Mouse (Mus musculus): ENCODE measurements at regions not wholly inside any gene's neighbourhood (a gene's known extent, or its start where the extent isn't known, plus 50 kb on each side); places are given as distances from the start of the nearest gene placed in this dataset.

DNA sequence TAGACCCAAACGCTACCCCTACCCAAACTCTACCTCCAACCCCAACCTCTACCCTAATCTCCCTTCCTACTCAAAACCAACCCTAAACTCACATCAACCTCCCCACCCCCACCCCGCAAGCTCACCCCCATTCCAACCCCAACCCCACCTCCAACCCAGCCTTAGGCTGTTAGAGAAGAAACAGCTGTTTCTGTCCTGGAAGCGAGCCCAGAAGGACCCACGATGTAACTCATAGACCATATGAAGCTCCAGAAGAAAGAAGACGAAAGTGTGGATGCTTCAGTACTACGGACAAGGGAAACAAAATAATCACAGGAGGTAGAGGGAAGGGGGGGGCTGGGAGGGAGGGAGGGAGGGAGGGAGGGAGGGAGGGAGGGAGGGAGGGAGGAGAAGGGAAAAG, 58.4 kb downstream of the Sox11 start:
- DNase-seq (ENCODE audit: low spot score in 2 of 2), result no peak

GRCm38 (mm10) chr12:27261965-27262364, 80.4 kb downstream of the Sox11 start:
- no peak for DNase-seq (ENCODE audit: low spot score in 2 of 2)

DNA sequence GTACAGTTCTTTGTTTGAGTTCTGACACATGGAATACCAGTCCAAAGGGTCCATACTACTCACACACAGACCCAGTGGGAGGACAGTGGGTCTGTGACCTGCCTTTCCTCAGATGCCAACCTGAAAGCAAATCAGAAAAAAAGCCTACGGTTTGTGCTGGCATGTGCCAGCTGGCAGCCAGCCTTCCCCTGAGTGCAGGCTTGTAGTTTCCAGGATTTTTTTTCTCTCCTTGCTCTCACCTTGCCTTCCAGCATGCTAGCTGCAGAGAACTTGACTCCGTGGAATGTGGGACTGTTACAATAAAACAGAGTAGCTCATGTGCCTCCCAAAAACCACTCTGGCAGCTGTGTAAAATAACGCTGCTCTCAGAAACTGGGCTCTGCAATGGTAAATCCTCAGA, 88.2 kb downstream of the Sox11 start:
- no peak for DNase-seq (ENCODE audit: low spot score in 2 of 2)

- no peak for DNase-seq (ENCODE audit: low spot score in 2 of 2)
These were observed 90.9 kb downstream of the Sox11 start for GRCm38 (mm10) chr12:27251521-27251920.

DNA sequence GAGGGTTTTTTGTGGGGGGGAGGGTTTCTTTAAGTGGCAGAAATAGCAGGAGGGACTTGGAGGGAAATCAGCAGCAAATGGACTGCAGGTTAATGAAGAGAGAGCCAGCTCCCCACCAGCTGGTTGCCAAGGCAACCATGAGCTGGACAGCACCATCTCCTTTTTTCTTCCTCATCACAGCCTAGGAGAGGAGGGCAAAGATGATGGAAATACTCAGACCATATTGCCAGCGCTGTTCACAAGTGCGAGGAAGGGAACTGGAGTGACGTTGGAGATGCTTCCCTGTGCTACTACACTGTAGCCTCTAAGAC, 93.9 kb downstream of the Sox11 start:
- DNase-seq (ENCODE audit: low spot score in 2 of 2), result no peak

GRCm38 (mm10) chr12:27247756-27248544, 94.4 kb downstream of the Sox11 start:
- no peak for DNase-seq (ENCODE audit: low spot score in 2 of 2)

GRCm38 (mm10) chr12:27235748-27236147, 106.6 kb downstream of the Sox11 start:
- DNase-seq (ENCODE audit: low spot score in 2 of 2), result no peak

DNA sequence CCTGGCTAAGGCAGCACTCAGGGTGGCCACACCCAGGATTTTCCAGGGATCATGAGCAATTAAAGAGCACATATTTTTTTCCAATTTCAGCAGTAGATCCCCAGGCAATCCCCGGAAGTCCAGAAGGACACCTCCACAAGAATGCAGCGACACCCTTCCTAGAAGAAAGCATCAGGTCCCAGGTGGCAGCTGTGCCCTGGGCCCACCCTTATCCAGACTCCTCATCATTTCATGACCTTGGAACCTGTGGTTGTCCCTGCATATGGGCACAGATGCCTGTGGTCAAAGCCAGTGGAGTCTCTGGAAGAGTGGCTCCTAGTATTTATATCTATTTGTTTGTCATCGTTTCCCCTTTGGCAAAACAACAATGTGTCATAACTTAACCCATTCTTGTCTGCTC, 120.8 kb downstream of the Sox11 start:
- DNase-seq (ENCODE audit: low spot score in 2 of 2), result no peak

- no peak for DNase-seq (ENCODE audit: low spot score in 2 of 2)
These were observed 141.2 kb downstream of the Sox11 start for GRCm38 (mm10) chr12:27201191-27201590.

DNA sequence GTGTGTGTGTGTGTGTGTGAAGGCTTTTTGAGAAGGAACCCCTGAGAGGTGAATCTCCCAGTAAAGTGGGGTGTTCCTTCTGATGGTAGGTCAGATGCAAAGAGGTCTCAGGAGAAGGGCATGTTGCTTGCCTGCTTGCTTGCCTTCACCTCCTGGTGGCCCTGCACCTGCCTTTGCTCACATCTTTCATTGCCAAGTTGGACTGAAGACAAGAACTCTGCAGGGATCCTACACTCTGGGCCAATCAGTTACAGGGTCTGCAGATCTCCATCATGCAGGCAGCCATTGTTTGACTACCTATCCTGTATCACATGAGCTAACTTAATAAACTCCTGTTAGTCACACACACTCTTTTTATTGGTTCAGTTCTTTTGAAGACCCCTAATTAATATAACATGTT, 148.4 kb downstream of the Sox11 start:
- no peak for DNase-seq (ENCODE audit: low spot score in 2 of 2)

GRCm38 (mm10) chr12:27191916-27192315, 150.5 kb downstream of the Sox11 start:
- DNase-seq (ENCODE audit: low spot score in 2 of 2), result no peak

GRCm38 (mm10) chr12:27187480-27187879, 154.9 kb downstream of the Sox11 start:
- no peak for DNase-seq (ENCODE audit: low spot score in 2 of 2)

GRCm38 (mm10) chr12:27182397-27183375, 159.7 kb downstream of the Sox11 start:
- DNase-seq (ENCODE audit: low spot score in 2 of 2), result peak in 1 of 2 experiments; percentile 10

- DNase-seq (ENCODE audit: low spot score in 2 of 2), result no peak
These were observed 168.8 kb downstream of the Sox11 start for GRCm38 (mm10) chr12:27173561-27173960.

GRCm38 (mm10) chr12:27173151-27173550, 169.2 kb downstream of the Sox11 start:
- DNase-seq (ENCODE audit: low spot score in 2 of 2), result no peak

- no peak for DNase-seq (ENCODE audit: low spot score in 2 of 2)
These were observed 170.8 kb downstream of the Sox11 start for GRCm38 (mm10) chr12:27171595-27171994.

DNA sequence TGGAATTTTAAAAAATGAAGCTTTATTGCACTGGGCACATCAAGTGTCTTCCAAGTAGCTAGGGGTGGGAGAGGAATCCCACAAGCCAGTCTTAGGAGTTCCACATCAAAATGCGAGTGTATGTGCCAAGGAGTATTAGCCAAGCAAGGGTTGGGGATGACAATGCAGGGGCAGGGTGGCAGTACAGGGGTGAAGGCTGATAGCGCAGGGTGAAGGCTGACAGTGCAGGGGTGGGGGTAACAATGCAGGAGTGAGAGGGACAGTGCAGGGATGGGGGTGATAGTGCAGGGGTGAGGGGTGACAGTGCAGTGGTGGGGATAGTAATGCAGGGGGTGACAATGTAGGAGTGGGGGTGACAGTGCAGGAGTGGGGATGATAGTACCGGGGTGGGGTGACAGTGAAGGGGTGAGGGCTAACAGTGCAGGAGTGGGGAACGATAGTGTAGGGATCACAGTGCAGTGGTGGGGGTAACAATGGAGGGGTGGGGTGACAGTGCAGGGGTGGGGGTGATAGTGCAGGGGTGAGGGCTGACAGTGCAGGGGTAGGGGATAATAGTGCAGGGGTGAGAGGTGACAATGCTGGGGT, 177.4 kb downstream of the Sox11 start:
- DNase-seq (ENCODE audit: low spot score in 2 of 2), result no peak

- no peak for DNase-seq (ENCODE audit: low spot score in 2 of 2)
These were observed 182.2 kb downstream of the Sox11 start for GRCm38 (mm10) chr12:27160063-27160686.

DNA sequence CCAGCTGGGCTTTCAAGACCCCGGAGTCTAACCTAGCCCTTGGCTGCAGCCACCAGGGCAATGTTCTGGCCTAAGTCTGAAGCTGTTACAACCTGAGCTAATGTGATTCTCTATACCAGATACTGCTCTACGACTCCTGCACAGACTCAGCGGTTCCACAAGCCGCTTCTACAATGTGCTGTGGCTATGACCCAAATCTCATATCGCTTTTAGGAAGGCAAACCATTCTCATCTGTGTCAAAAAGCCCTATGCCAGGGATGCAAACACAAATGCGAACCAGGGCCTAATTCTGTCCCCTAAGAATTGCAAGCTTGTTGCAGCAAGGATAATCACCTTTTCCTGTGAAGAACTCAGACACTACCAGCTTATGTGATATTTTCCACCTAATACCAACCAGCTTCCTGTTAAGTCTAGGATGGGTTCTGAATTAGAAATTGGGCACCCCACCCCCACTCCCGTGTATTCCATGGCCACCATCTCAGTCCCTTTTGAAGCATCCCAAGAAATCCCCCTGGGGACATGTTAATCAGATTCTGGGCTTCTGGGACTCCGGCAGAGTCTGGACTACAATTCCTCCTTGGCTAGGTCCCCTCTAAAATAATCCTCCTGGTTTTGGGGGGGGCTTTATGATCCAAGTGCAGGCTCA, 182.8 kb downstream of the Sox11 start:
- no peak for DNase-seq (ENCODE audit: low spot score in 2 of 2)

DNA sequence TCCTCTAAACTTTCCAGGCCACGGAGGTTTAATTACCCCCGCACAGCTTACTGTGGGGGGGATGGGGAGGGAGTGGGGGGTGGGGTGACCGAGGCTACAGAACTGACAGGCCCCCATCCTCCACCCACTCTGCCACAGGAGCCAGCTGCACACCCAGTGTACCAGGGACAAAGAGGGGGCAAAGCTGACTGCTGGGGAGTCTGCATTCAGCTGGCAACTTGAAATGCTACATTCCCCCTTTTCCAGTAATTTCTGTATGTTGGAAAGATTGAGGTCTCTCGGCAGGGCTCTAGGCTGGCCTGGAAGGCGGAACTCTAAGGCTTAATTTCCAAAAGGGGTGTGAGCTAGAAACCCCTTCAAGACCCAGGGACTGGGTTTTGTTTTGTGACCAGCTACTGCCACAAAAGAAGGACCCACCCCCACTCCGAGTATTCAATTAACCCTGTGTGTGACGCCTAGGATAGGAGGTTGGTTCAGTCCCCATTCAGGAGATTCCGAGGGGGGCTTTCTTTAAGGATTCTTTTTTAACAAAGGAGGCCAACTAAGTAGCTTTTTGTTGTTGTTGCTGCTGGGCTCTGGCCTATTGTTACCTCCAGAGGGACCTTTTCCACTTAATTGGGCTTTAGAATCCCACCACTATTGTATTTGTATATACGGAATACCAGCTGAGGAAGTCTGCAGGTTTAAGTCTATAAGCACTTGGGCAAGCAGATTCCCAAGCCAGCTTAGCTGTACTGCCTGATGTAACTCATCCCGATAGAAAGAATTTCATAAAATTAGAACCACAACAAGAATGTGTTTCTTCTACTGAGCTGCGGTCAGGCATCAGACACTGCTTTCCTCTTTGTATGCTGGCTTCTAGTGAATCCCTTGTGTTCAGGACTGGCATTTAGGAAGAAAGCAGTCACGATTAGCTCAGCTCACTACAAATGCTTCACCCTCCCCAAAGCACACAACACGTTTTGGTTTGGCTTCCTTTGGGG, 191.2 kb downstream of the Sox11 start:
- DNase-seq (ENCODE audit: low spot score in 2 of 2), result no peak

Data from gastrocnemius, postnatal 4 days (tissue).